Mouse (Mus musculus) kidney, postnatal 10 days (tissue): ENCODE measurements around the gene Dzip1.

Source experiments
- DNase-seq: peaks from one replicate; pipeline ENCODE4 v3.0.0; 2021; ENCODE audit warnings: mixed read lengths

Gene Dzip1

GRCm38 (mm10) chr14:118922251-118922650, 3.0 kb downstream of the Dzip1 start:
- DNase-seq: no peak

- DNase-seq: no peak
Measured at GRCm38 (mm10) chr14:118920654-118921053, 4.6 kb downstream of the Dzip1 start.

GRCm38 (mm10) chr14:118919025-118919424, 6.2 kb downstream of the Dzip1 start:
- no peak for DNase-seq

- no peak for DNase-seq
Measured at GRCm38 (mm10) chr14:118913651-118914050, 11.6 kb downstream of the Dzip1 start.

- DNase-seq: no peak
Measured at GRCm38 (mm10) chr14:118911521-118911920, 13.7 kb downstream of the Dzip1 start.

- peak; percentile 87 for DNase-seq
Measured at GRCm38 (mm10) chr14:118910332-118911222, 14.7 kb downstream of the Dzip1 start.

GRCm38 (mm10) chr14:118909872-118910271, 15.4 kb downstream of the Dzip1 start:
- DNase-seq: peak; percentile 51

GRCm38 (mm10) chr14:118907592-118907991, 17.7 kb downstream of the Dzip1 start:
- no peak for DNase-seq

GRCm38 (mm10) chr14:118903867-118904562, 21.2 kb downstream of the Dzip1 start:
- no peak for DNase-seq

- DNase-seq: no peak
Measured at GRCm38 (mm10) chr14:118903397-118903796, 21.9 kb downstream of the Dzip1 start.

GRCm38 (mm10) chr14:118900911-118901310, 24.3 kb downstream of the Dzip1 start:
- DNase-seq: no peak

GRCm38 (mm10) chr14:118899940-118900339, 25.3 kb downstream of the Dzip1 start:
- no peak for DNase-seq

GRCm38 (mm10) chr14:118895655-118896054, 29.6 kb downstream of the Dzip1 start:
- peak; percentile 45 for DNase-seq

GRCm38 (mm10) chr14:118895228-118895627, 30.0 kb downstream of the Dzip1 start:
- peak; percentile 27 for DNase-seq

GRCm38 (mm10) chr14:118890101-118890500, 35.2 kb downstream of the Dzip1 start:
- DNase-seq: no peak

GRCm38 (mm10) chr14:118884250-118884556, 41.1 kb downstream of the Dzip1 start:
- no peak for DNase-seq

GRCm38 (mm10) chr14:118883344-118884249, 41.7 kb downstream of the Dzip1 start:
- peak; percentile 31 for DNase-seq

GRCm38 (mm10) chr14:118880696-118881095, 44.6 kb downstream of the Dzip1 start:
- no peak for DNase-seq

GRCm38 (mm10) chr14:118878346-118878910, 46.8 kb downstream of the Dzip1 start:
- DNase-seq: no peak

- peak; percentile 31 for DNase-seq
Measured at GRCm38 (mm10) chr14:118874786-118875415, 50.4 kb downstream of the Dzip1 start.

GRCm38 (mm10) chr14:118874126-118874525, 51.1 kb downstream of the Dzip1 start:
- DNase-seq: no peak

GRCm38 (mm10) chr14:118869712-118870111, 55.5 kb downstream of the Dzip1 start:
- no peak for DNase-seq
